Mouse (Mus musculus) heart, postnatal 0 days (tissue): Measurements from ENCODE around the gene Yipf2. TPM values are rescaled to one million over a fixed set of nuclear protein-coding genes. Genes with fewer than 3 reads are reported as not detected.
A peak's percentile ranks its signal among the peaks of the same experiment; 100 is the strongest.

Experiments
- ATAC-seq: fragments of 200-750 bp; cut with Nextera tagmentation; 2 replicates; pipeline ENCODE4 v1.8.0; 2017; ENCODE audit warnings: low read depth, moderate number of reproducible peaks, moderate library complexity; ENCODE audit not compliant: insufficient read depth
- DNase-seq: peaks from one replicate; pipeline ENCODE4 v3.0.0-alpha.2; 2016; ENCODE audit warnings: low spot score
- H3K27ac ChIP-seq: fragments of 300-500 bp; sonication (generic); 2 replicates; pipeline ENCODE4 v1.5.1; 2014; ENCODE audit warnings: low read depth, mild to moderate bottlenecking
- H3K27me3 ChIP-seq: fragments of 300-500 bp; sonication (generic); 2 replicates; pipeline ENCODE4 v1.6.1; 2014; ENCODE audit warnings: low read length, mixed read lengths; ENCODE audit not compliant: control insufficient read depth, insufficient read depth
- H3K36me3 ChIP-seq: fragments of 300-500 bp; sonication (generic); replicated peaks from 2 replicates; pipeline ENCODE4 v1.6.1; 2014; ENCODE audit warnings: low read length, mixed read lengths; ENCODE audit not compliant: control insufficient read depth, insufficient read depth
- H3K4me1 ChIP-seq: fragments of 300-500 bp; sonication (generic); 2 replicates; pipeline ENCODE4 v1.6.1; 2014; ENCODE audit warnings: antibody characterized with exemption; ENCODE audit not compliant: control insufficient read depth, insufficient read depth
- H3K4me2 ChIP-seq: fragments of 300-500 bp; sonication (generic); 2 replicates; pipeline ENCODE4 v1.6.1; 2014; ENCODE audit warnings: low read depth, mild to moderate bottlenecking, low read length, moderate library complexity
- H3K4me3 ChIP-seq: fragments of 300-500 bp; sonication (generic); 2 replicates; pipeline ENCODE4 v1.5.1; 2014; ENCODE audit warnings: low read depth, low read length
- H3K9ac ChIP-seq: fragments of 300-500 bp; sonication (generic); replicated peaks from 2 replicates; pipeline ENCODE4 v1.6.1; 2014; ENCODE audit warnings: low read depth, low read length, mixed read lengths
- H3K9me3 ChIP-seq: fragments of 300-500 bp; sonication (generic); replicated peaks from 2 replicates; pipeline ENCODE4 v1.6.1; 2016; ENCODE audit warnings: low read length; ENCODE audit not compliant: control insufficient read depth
- CTCF ChIP-seq: IDR thresholded peaks from 2 replicates; pipeline ENCODE4 v1.5.1; 2016; ENCODE audit warnings: antibody characterized with exemption, control low read depth, low read depth
- EP300 ChIP-seq: IDR thresholded peaks from 2 replicates; pipeline ENCODE4 v1.6.1; 2016; ENCODE audit warnings: antibody characterized with exemption, low read depth
- WGBS: fragments of 180-500 bp; shearing (Covaris S2); extraction: QIAGEN DNeasy Blood & Tissue Kit; methylation state at CpG from one replicate; pipeline ENCODE4 v1.1.7; 2014; 5-methylcytosine and 5-hydroxymethylcytosine counted together
- polyA plus RNA-seq: library from polyadenylated mRNA; unstranded; fragments of >200 nt; fragmentation: Nextera tagmentation; extraction: Ambion mirVana; gene quantifications from 2 replicates; pipeline ENCODE4 v1.2.1, GENCODE M21; 2015
- total RNA-seq: library from RNA; depleted of rRNA; stranded (reverse); fragments of >200 nt; gene quantifications from 2 replicates; pipeline ENCODE4 v1.2.3, GENCODE M21; 2014; ENCODE audit warnings: low replicate concordance

Yipf2 gene
- total and polyA plus RNA-seq, 2 experiments from 2014 or later, result 9.1 to 17.6 TPM

- Histone ChIP-seq H3K9me3 (no peaks in the 10 kb centered on the region), H3K4me2 (no peak overlapping the region), H3K9ac (no peak overlapping the region), H3K27ac (no peak overlapping the region), H3K4me1 (peaks cover 6% of the 10 kb centered on the region; the same call in 1 of the 2 replicates), H3K36me3 (peaks cover 17% of the 10 kb centered on the region), H3K27me3 (no peaks in the 10 kb centered on the region), H3K4me3 (no peak overlapping the region)
- 62% methylated on average over 4 of the region's 4 CpGs for WGBS
- no peak for ATAC-seq
- no peak for DNase-seq
- TF ChIP-seq CTCF (no peak), EP300 (no peak)
These were observed 27.5 kb downstream of the Yipf2 start for GRCm38 (mm10) chr9:21565004-21565586.

- 68% methylated on average over 1 of the region's 1 CpGs for WGBS
- peaks cover 6% of the 10 kb centered on the region; the same call in 1 of the 2 replicates for H3K4me1 ChIP-seq
- no peaks in the 10 kb centered on the region for H3K27me3 ChIP-seq
- no peaks in the 10 kb centered on the region for H3K9me3 ChIP-seq
- TF ChIP-seq CTCF, result no peak
- no peak for TF ChIP-seq EP300
- H3K4me2 ChIP-seq, result no peak overlapping the region
- DNase-seq (no peak), ATAC-seq (no peak)
- H3K9ac ChIP-seq, result no peak overlapping the region
- H3K36me3 ChIP-seq, result peaks cover 10% of the 10 kb centered on the region
- H3K27ac ChIP-seq, result no peak overlapping the region
- H3K4me3 ChIP-seq, result no peak overlapping the region
These were observed 28.2 kb downstream of the Yipf2 start for GRCm38 (mm10) chr9:21564420-21564819.

- Histone ChIP-seq H3K36me3 (0 out of 2 replicates have a peak, but pooled peaks cover 6% of the 10 kb centered on the region), H3K4me2 (no peak overlapping the region), H3K9ac (no peak overlapping the region), H3K4me1 (peaks cover 19% of the 10 kb centered on the region), H3K27ac (no peak overlapping the region), H3K4me3 (no peak overlapping the region), H3K27me3 (no peaks in the 10 kb centered on the region), H3K9me3 (no peaks in the 10 kb centered on the region)
- no peak for DNase-seq
- WGBS, result 88% methylated on average over 3 of the region's 3 CpGs
- no peak for ATAC-seq
- no peak for TF ChIP-seq EP300
- TF ChIP-seq CTCF, result no peak
These were observed 33.5 kb downstream of the Yipf2 start for GRCm38 (mm10) chr9:21559151-21559550.

- peak; percentile 59 for DNase-seq
- H3K9ac ChIP-seq, result no peak overlapping the region
- H3K4me2 ChIP-seq, result no peak overlapping the region
- peak overlapping the region; percentile 33 for H3K27ac ChIP-seq
- no peak overlapping the region for H3K4me3 ChIP-seq
- 19% methylated on average over 4 of the region's 4 CpGs for WGBS
- peaks cover 18% of the 10 kb centered on the region for H3K4me1 ChIP-seq
- ATAC-seq, result peak; percentile 65
- 0 out of 2 replicates have a peak, but pooled peaks cover 6% of the 10 kb centered on the region for H3K36me3 ChIP-seq
- H3K27me3 ChIP-seq, result no peaks in the 10 kb centered on the region
- no peaks in the 10 kb centered on the region for H3K9me3 ChIP-seq
- no peak for TF ChIP-seq CTCF
- TF ChIP-seq EP300, result no peak
These were observed 34.3 kb downstream of the Yipf2 start for GRCm38 (mm10) chr9:21558366-21558765.

GRCm38 (mm10) chr9:21557556-21557955, 35.1 kb downstream of the Yipf2 start:
- TF ChIP-seq CTCF (no peak), EP300 (no peak)
- H3K9ac ChIP-seq, result no peak overlapping the region
- no peaks in the 10 kb centered on the region for H3K27me3 ChIP-seq
- peaks cover 18% of the 10 kb centered on the region for H3K4me1 ChIP-seq
- H3K27ac ChIP-seq, result peak overlapping the region; percentile 37; the same call in 1 of the 2 replicates
- no peak overlapping the region for H3K4me2 ChIP-seq
- 100% methylated on average over 2 of the region's 2 CpGs for WGBS
- 0 out of 2 replicates have a peak, but pooled peaks cover 6% of the 10 kb centered on the region for H3K36me3 ChIP-seq
- no peak overlapping the region for H3K4me3 ChIP-seq
- H3K9me3 ChIP-seq, result no peaks in the 10 kb centered on the region
- DNase-seq (no peak), ATAC-seq (no peak)

GRCm38 (mm10) chr9:21556996-21557395, 35.6 kb downstream of the Yipf2 start:
- no peak overlapping the region for H3K4me3 ChIP-seq
- no peaks in the 10 kb centered on the region for H3K27me3 ChIP-seq
- no peak overlapping the region for H3K9ac ChIP-seq
- peaks cover 18% of the 10 kb centered on the region for H3K4me1 ChIP-seq
- ATAC-seq, result no peak
- H3K36me3 ChIP-seq, result 0 out of 2 replicates have a peak, but pooled peaks cover 6% of the 10 kb centered on the region
- H3K9me3 ChIP-seq, result no peaks in the 10 kb centered on the region
- no peak for DNase-seq
- TF ChIP-seq CTCF (no peak), EP300 (no peak)
- peak overlapping the region; percentile 37; the same call in 1 of the 2 replicates for H3K27ac ChIP-seq
- H3K4me2 ChIP-seq, result no peak overlapping the region
- 72% methylated on average over 2 of the region's 2 CpGs for WGBS
